Mouse (Mus musculus): Measurements from ENCODE around the gene Tbx6.

- TF ChIP-seq POLR2A (IDR thresholded peaks at IDR 0.05; ENCODE audit: borderline replicate concordance, insufficient read depth, low read length) (no peak), CTCF (IDR thresholded peaks at IDR 0.05; ENCODE audit: borderline replicate concordance, insufficient read depth, low read depth, low read length) (no peak)
These were observed 21.5 kb upstream of the Tbx6 start for GRCm38 (mm10) chr7:126759672-126760390.
